Mouse (Mus musculus): Measurements from ENCODE around the gene Rhbdf2. TPM values are rescaled to one million over a fixed set of nuclear protein-coding genes. Genes with fewer than 3 reads are reported as not detected.
A peak's percentile ranks its signal among the peaks of the same experiment; 100 is the strongest.

Rhbdf2 gene
- polyA plus RNA-seq, 1 experiment from 2014 or later: 7.7 TPM

GRCm38 (mm10) chr11:116661948-116662377 lies 35.1 kb upstream of the Rhbdf2 start:
- Histone ChIP-seq H3K4me3 (ENCODE audit: low read depth, low read length) (no peak overlapping the region), H3K4me1 (ENCODE audit: control insufficient read depth, low read depth, low read length) (peaks cover 10% of the 10 kb centered on the region), H3K9me3 (replicated peaks; ENCODE audit: control insufficient read depth, low read length) (no peaks in the 10 kb centered on the region), H3K36me3 (ENCODE audit: control insufficient read depth, insufficient read depth) (no peaks in the 10 kb centered on the region), H3K9ac (ENCODE audit: low read depth, low read length) (no peak overlapping the region), H3K4me2 (ENCODE audit: low read depth, low read length) (no peak overlapping the region), H3K27me3 (ENCODE audit: control insufficient read depth, insufficient read depth, low read depth, low read length) (peaks cover 12% of the 10 kb centered on the region), H3K27ac (ENCODE audit: low read length) (no peak overlapping the region)
- 59% methylated on average over 8 of the region's 8 CpGs for WGBS (ENCODE audit: insufficient replicate concordance)
- ATAC-seq (ENCODE audit: low read depth): no peak

- Histone ChIP-seq H3K27ac (ENCODE audit: low read length) (no peak overlapping the region), H3K36me3 (ENCODE audit: control insufficient read depth, insufficient read depth) (no peaks in the 10 kb centered on the region), H3K4me2 (ENCODE audit: low read depth, low read length) (no peak overlapping the region), H3K9me3 (replicated peaks; ENCODE audit: control insufficient read depth, low read length) (no peaks in the 10 kb centered on the region), H3K9ac (ENCODE audit: low read depth, low read length) (no peak overlapping the region), H3K27me3 (ENCODE audit: control insufficient read depth, insufficient read depth, low read depth, low read length) (peaks cover 12% of the 10 kb centered on the region), H3K4me3 (ENCODE audit: low read depth, low read length) (no peak overlapping the region), H3K4me1 (ENCODE audit: control insufficient read depth, low read depth, low read length) (peaks cover 10% of the 10 kb centered on the region)
- ATAC-seq (ENCODE audit: low read depth): no peak
- 29% methylated on average over 13 of the region's 13 CpGs for whole genome bisulfite sequencing (ENCODE audit: insufficient replicate concordance)
Observed at GRCm38 (mm10) chr11:116661291-116661947, 34.6 kb upstream of the Rhbdf2 start.

GRCm38 (mm10) chr11:116660181-116660580 lies 33.4 kb upstream of the Rhbdf2 start:
- Histone ChIP-seq H3K4me3 (ENCODE audit: low read depth, low read length) (no peak overlapping the region), H3K4me1 (ENCODE audit: control insufficient read depth, low read depth, low read length) (peaks cover 10% of the 10 kb centered on the region), H3K4me2 (ENCODE audit: low read depth, low read length) (no peak overlapping the region), H3K27ac (ENCODE audit: low read length) (no peak overlapping the region), H3K9me3 (replicated peaks; ENCODE audit: control insufficient read depth, low read length) (no peaks in the 10 kb centered on the region), H3K27me3 (ENCODE audit: control insufficient read depth, insufficient read depth, low read depth, low read length) (peaks cover 15% of the 10 kb centered on the region), H3K36me3 (ENCODE audit: control insufficient read depth, insufficient read depth) (no peaks in the 10 kb centered on the region), H3K9ac (ENCODE audit: low read depth, low read length) (no peak overlapping the region)
- 68% methylated on average over 9 of the region's 9 CpGs for WGBS (ENCODE audit: insufficient replicate concordance)
- ATAC-seq (ENCODE audit: low read depth): no peak

GRCm38 (mm10) chr11:116659027-116659621 lies 32.3 kb upstream of the Rhbdf2 start:
- Histone ChIP-seq H3K27ac (ENCODE audit: low read length) (no peak overlapping the region), H3K9ac (ENCODE audit: low read depth, low read length) (no peak overlapping the region), H3K4me3 (ENCODE audit: low read depth, low read length) (no peak overlapping the region), H3K4me1 (ENCODE audit: control insufficient read depth, low read depth, low read length) (peaks cover 10% of the 10 kb centered on the region), H3K4me2 (ENCODE audit: low read depth, low read length) (no peak overlapping the region), H3K27me3 (ENCODE audit: control insufficient read depth, insufficient read depth, low read depth, low read length) (peaks cover 25% of the 10 kb centered on the region), H3K9me3 (replicated peaks; ENCODE audit: control insufficient read depth, low read length) (no peaks in the 10 kb centered on the region), H3K36me3 (ENCODE audit: control insufficient read depth, insufficient read depth) (no peaks in the 10 kb centered on the region)
- 65% methylated on average over 15 of the region's 15 CpGs for WGBS (ENCODE audit: insufficient replicate concordance)
- no peak for ATAC-seq (ENCODE audit: low read depth)

GRCm38 (mm10) chr11:116658238-116658637 lies 31.4 kb upstream of the Rhbdf2 start:
- no peak overlapping the region for H3K9ac ChIP-seq (ENCODE audit: low read depth, low read length)
- 67% methylated on average over 10 of the region's 10 CpGs for WGBS (ENCODE audit: insufficient replicate concordance)

GRCm38 (mm10) chr11:116657311-116658223 lies 30.7 kb upstream of the Rhbdf2 start:
- H3K9me3 ChIP-seq (replicated peaks; ENCODE audit: control insufficient read depth, low read length): no peaks in the 10 kb centered on the region
- H3K4me3 ChIP-seq (ENCODE audit: low read depth, low read length): peak overlapping the region; percentile 40
- WGBS (ENCODE audit: insufficient replicate concordance): 15% methylated on average over 21 of the region's 22 CpGs
- H3K27me3 ChIP-seq (ENCODE audit: control insufficient read depth, insufficient read depth, low read depth, low read length): peaks cover 39% of the 10 kb centered on the region
- H3K4me1 ChIP-seq (ENCODE audit: control insufficient read depth, low read depth, low read length): peaks cover 15% of the 10 kb centered on the region
- 0 out of 2 replicates have a peak overlapping the region, but pooled peaks have one; percentile 49 for H3K27ac ChIP-seq (ENCODE audit: low read length)
- H3K9ac ChIP-seq (ENCODE audit: low read depth, low read length): peak overlapping the region; percentile 34
- H3K4me2 ChIP-seq (ENCODE audit: low read depth, low read length): peak overlapping the region; percentile 63
- H3K36me3 ChIP-seq (ENCODE audit: control insufficient read depth, insufficient read depth): no peaks in the 10 kb centered on the region
- ATAC-seq (ENCODE audit: low read depth): peak; percentile 94

More at GRCm38 (mm10) chr11:116658238-116658637, 31.4 kb upstream of the Rhbdf2 start:
- Histone ChIP-seq H3K27ac (ENCODE audit: low read length) (no peak overlapping the region), H3K4me2 (ENCODE audit: low read depth, low read length) (peak overlapping the region; percentile 63; the same call in 1 of the 2 replicates), H3K27me3 (ENCODE audit: control insufficient read depth, insufficient read depth, low read depth, low read length) (peaks cover 34% of the 10 kb centered on the region), H3K4me1 (ENCODE audit: control insufficient read depth, low read depth, low read length) (peaks cover 15% of the 10 kb centered on the region), H3K36me3 (ENCODE audit: control insufficient read depth, insufficient read depth) (no peaks in the 10 kb centered on the region), H3K9me3 (replicated peaks; ENCODE audit: control insufficient read depth, low read length) (no peaks in the 10 kb centered on the region), H3K4me3 (ENCODE audit: low read depth, low read length) (no peak overlapping the region)
- ATAC-seq (ENCODE audit: low read depth): no peak

- ATAC-seq (ENCODE audit: low read depth): no peak
- Histone ChIP-seq H3K9ac (ENCODE audit: low read depth, low read length) (no peak overlapping the region), H3K27ac (ENCODE audit: low read length) (no peak overlapping the region), H3K4me2 (ENCODE audit: low read depth, low read length) (peak overlapping the region; percentile 63; the same call in 1 of the 2 replicates), H3K9me3 (replicated peaks; ENCODE audit: control insufficient read depth, low read length) (no peaks in the 10 kb centered on the region), H3K4me1 (ENCODE audit: control insufficient read depth, low read depth, low read length) (peaks cover 15% of the 10 kb centered on the region), H3K4me3 (ENCODE audit: low read depth, low read length) (no peak overlapping the region), H3K36me3 (ENCODE audit: control insufficient read depth, insufficient read depth) (no peaks in the 10 kb centered on the region), H3K27me3 (ENCODE audit: control insufficient read depth, insufficient read depth, low read depth, low read length) (peaks cover 38% of the 10 kb centered on the region)
- 73% methylated on average over 16 of the region's 16 CpGs for WGBS (ENCODE audit: insufficient replicate concordance)
Observed at GRCm38 (mm10) chr11:116656348-116657191, 29.8 kb upstream of the Rhbdf2 start.

- no peak for ATAC-seq (ENCODE audit: low read depth)
- no peak within 1 kb of the TSS for H3K27ac ChIP-seq (ENCODE audit: low read length)
- H3K4me3 ChIP-seq (ENCODE audit: low read depth, low read length): peak within 1 kb of the TSS; percentile 45
- no peaks in the 10 kb centered on the region for H3K9me3 ChIP-seq (replicated peaks; ENCODE audit: control insufficient read depth, low read length)
- H3K4me1 ChIP-seq (ENCODE audit: control insufficient read depth, low read depth, low read length): peaks cover 14% of the 10 kb centered on the region
- 0 out of 2 replicates have a peak within 1 kb of the TSS, but pooled peaks have one; percentile 17 for H3K9ac ChIP-seq (ENCODE audit: low read depth, low read length)
- WGBS (ENCODE audit: insufficient replicate concordance): 6% methylated on average over 28 of the region's 28 CpGs
- no peaks in the 10 kb centered on the region for H3K36me3 ChIP-seq (ENCODE audit: control insufficient read depth, insufficient read depth)
- peaks cover 41% of the 10 kb centered on the region for H3K27me3 ChIP-seq (ENCODE audit: control insufficient read depth, insufficient read depth, low read depth, low read length)
- H3K4me2 ChIP-seq (ENCODE audit: low read depth, low read length): peak within 1 kb of the TSS; percentile 52
Observed at GRCm38 (mm10) chr11:116654255-116654821, 27.5 kb upstream of the Rhbdf2 start, which contains the start of gene Cygb. TSS of gene Cygb (minus strand) at chr11:116654313.

Measured in liver, embryonic 16.5 days (tissue).